In the genomic region with DNA sequence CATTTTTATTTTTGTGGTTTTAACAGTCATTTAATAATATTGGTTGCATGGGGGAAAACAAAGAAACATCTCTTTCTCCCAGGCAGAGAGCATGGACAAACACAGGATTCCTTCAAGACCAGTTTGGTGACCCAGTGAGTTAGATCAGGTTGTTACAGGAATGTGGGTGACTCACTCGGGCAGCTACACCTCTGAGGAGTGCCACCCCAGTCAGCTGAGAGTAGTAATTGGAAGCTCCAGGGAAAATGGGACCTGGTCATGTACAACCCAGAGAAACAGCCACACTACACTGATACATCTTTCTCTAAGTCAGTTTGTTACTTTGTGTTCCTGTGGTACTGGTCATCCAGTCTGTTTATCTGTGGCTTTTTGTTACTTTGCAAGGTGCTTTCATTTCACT, we compare ENCODE assay signal across 12 mouse cellular contexts.
"Had no signal": no experiment of that assay in that cellular context is flagged by ENCODE, and none has a peak within 500 bp of the region (broad histone marks: within the 10 kb centered on the region; RNA-seq: fewer than 3 reads in every experiment).

No protein-coding gene starts in this region.

- H3K4me3 ChIP-seq: intestine, embryonic 15.5 days; left cerebral cortex, adult 2 months; limb, embryonic 15.5 days; liver, embryonic 12.5 days; lung, embryonic 15.5 days; midbrain, embryonic 12.5 days; neural tube, embryonic 13.5 days had no signal

- H3K9me3 ChIP-seq: intestine, embryonic 15.5 days; limb, embryonic 15.5 days; liver, embryonic 12.5 days; lung, embryonic 15.5 days; midbrain, embryonic 12.5 days; neural tube, embryonic 13.5 days had no signal

- H3K27ac ChIP-seq: intestine, embryonic 15.5 days; left cerebral cortex, adult 2 months; limb, embryonic 15.5 days; liver, embryonic 12.5 days; midbrain, embryonic 12.5 days; neural tube, embryonic 13.5 days had no signal

- H3K36me3 ChIP-seq: intestine, embryonic 15.5 days; limb, embryonic 15.5 days; liver, embryonic 12.5 days; lung, embryonic 15.5 days; midbrain, embryonic 12.5 days; neural tube, embryonic 13.5 days had no signal

- ATAC-seq: intestine, embryonic 15.5 days; liver, embryonic 12.5 days; midbrain, embryonic 16.5 days had no signal

- H3K4me2 ChIP-seq: intestine, embryonic 15.5 days; limb, embryonic 15.5 days; liver, embryonic 12.5 days; lung, embryonic 15.5 days; midbrain, embryonic 12.5 days; neural tube, embryonic 13.5 days had no signal

- H3K9ac ChIP-seq: intestine, embryonic 15.5 days; limb, embryonic 15.5 days; liver, embryonic 12.5 days; lung, embryonic 15.5 days; midbrain, embryonic 12.5 days; neural tube, embryonic 13.5 days had no signal

- H3K27me3 ChIP-seq: intestine, embryonic 15.5 days; limb, embryonic 15.5 days; liver, embryonic 12.5 days; lung, embryonic 15.5 days; midbrain, embryonic 12.5 days; neural tube, embryonic 13.5 days had no signal

- DNase-seq: kidney, adult 8-10 months; kidney, postnatal 25 days; right cerebral cortex, postnatal 25 days; thymus, postnatal 4 days had no signal

- H3K4me1 ChIP-seq: intestine, embryonic 15.5 days had no signal
